Comparison of ENCODE assay signal across 14 mouse cellular contexts in genomic region chr12:10654466-10655184, GRCm38 (mm10).
DNase-seq lines count a peak whose midpoint lies in the region; ATAC-seq lines count a peak whose summit lies in the region.
"Had no signal": no experiment of that assay in that cellular context is flagged by ENCODE, and none has a peak within 500 bp of the region (broad histone marks: within the 10 kb centered on the region; RNA-seq: fewer than 3 reads in every experiment).

No protein-coding gene starts in this region.

- no peak overlapping the region for H3K27ac ChIP-seq in forebrain, embryonic 14.5 days (ENCODE audit: low read depth, low read length)
- no peak overlapping the region for H3K27ac ChIP-seq in forebrain, embryonic 12.5 days
- H3K27ac ChIP-seq in kidney, embryonic 14.5 days (ENCODE audit: low read depth, low read length): no peak overlapping the region
- H3K27ac ChIP-seq: embryonic facial prominence, embryonic 12.5 days; kidney, postnatal 0 days; stomach, postnatal 0 days had no signal

- no peak overlapping the region for H3K9ac ChIP-seq in forebrain, embryonic 14.5 days (ENCODE audit: low read length)
- H3K9ac ChIP-seq in forebrain, embryonic 12.5 days: no peak overlapping the region
- H3K9ac ChIP-seq in kidney, embryonic 14.5 days (ENCODE audit: low read depth, low read length): no peak overlapping the region
- H3K9ac ChIP-seq: embryonic facial prominence, embryonic 12.5 days; liver, postnatal 0 days had no signal

- 72% methylated on average over 6 of the region's 6 CpGs for WGBS in forebrain, embryonic 14.5 days
- WGBS in forebrain, embryonic 12.5 days: 87% methylated on average over 6 of the region's 6 CpGs
- 87% methylated on average over 6 of the region's 6 CpGs for WGBS in kidney, embryonic 14.5 days

- peak; percentile 76 for DNase-seq in forebrain, embryonic 14.5 days (ENCODE audit: low spot score)
- peak; percentile 83 for DNase-seq in brain, adult 2 months (ENCODE audit: low read depth, low spot score)
- DNase-seq in cerebellum, postnatal 10 days: peak; percentile 61 to 74
- peak; percentile 17 for DNase-seq in layer of hippocampus, adult 9-11 months
- no peak for DNase-seq in ovary, postnatal 14 days (ENCODE audit: low spot score)
- no peak for DNase-seq in gastrocnemius, adult 18-20 months (ENCODE audit: low spot score)
- DNase-seq: adrenal gland, adult 8-10 months; liver, postnatal 0 days; spleen, adult 18-20 months had no signal

- no peaks in the 10 kb centered on the region for H3K36me3 ChIP-seq in forebrain, embryonic 14.5 days (ENCODE audit: control insufficient read depth, insufficient read depth, low read length)
- H3K36me3 ChIP-seq in forebrain, embryonic 12.5 days (replicated peaks): no peaks in the 10 kb centered on the region
- H3K36me3 ChIP-seq in kidney, embryonic 14.5 days (ENCODE audit: control insufficient read depth, insufficient read depth, low read length): no peaks in the 10 kb centered on the region
- H3K36me3 ChIP-seq: embryonic facial prominence, embryonic 12.5 days had no signal

- no peak overlapping the region for H3K4me3 ChIP-seq in forebrain, embryonic 14.5 days (ENCODE audit: low read depth, low read length)
- no peak overlapping the region for H3K4me3 ChIP-seq in forebrain, embryonic 12.5 days (replicated peaks)
- no peak overlapping the region for H3K4me3 ChIP-seq in kidney, embryonic 14.5 days (ENCODE audit: low read length)
- H3K4me3 ChIP-seq: embryonic facial prominence, embryonic 12.5 days had no signal

- no peaks in the 10 kb centered on the region for H3K27me3 ChIP-seq in forebrain, embryonic 14.5 days (replicated peaks; ENCODE audit: control insufficient read depth, insufficient read depth, low read length)
- H3K27me3 ChIP-seq in forebrain, embryonic 12.5 days: no peaks in the 10 kb centered on the region
- no peaks in the 10 kb centered on the region for H3K27me3 ChIP-seq in kidney, embryonic 14.5 days (ENCODE audit: control insufficient read depth, insufficient read depth, low read length)
- H3K27me3 ChIP-seq: embryonic facial prominence, embryonic 12.5 days had no signal

- no peaks in the 10 kb centered on the region for H3K9me3 ChIP-seq in forebrain, embryonic 14.5 days (replicated peaks; ENCODE audit: control insufficient read depth, low read length)
- H3K9me3 ChIP-seq in forebrain, embryonic 12.5 days: no peaks in the 10 kb centered on the region
- no peaks in the 10 kb centered on the region for H3K9me3 ChIP-seq in kidney, embryonic 14.5 days (ENCODE audit: control insufficient read depth, low read length)
- H3K9me3 ChIP-seq: embryonic facial prominence, embryonic 12.5 days had no signal

- no peaks in the 10 kb centered on the region for H3K4me1 ChIP-seq in forebrain, embryonic 14.5 days (ENCODE audit: control insufficient read depth, insufficient read depth, low read length)
- no peaks in the 10 kb centered on the region for H3K4me1 ChIP-seq in forebrain, embryonic 12.5 days
- no peaks in the 10 kb centered on the region for H3K4me1 ChIP-seq in kidney, embryonic 14.5 days (ENCODE audit: control insufficient read depth, insufficient read depth, low read length)
- H3K4me1 ChIP-seq: embryonic facial prominence, embryonic 12.5 days had no signal

- peak; percentile 75 for ATAC-seq in forebrain, embryonic 14.5 days
- ATAC-seq in forebrain, embryonic 12.5 days (ENCODE audit: low FRiP score): no peak
- no peak for ATAC-seq in kidney, embryonic 14.5 days (ENCODE audit: low FRiP score, low TSS enrichment)
- ATAC-seq: liver, postnatal 0 days had no signal

- H3K4me2 ChIP-seq in forebrain, embryonic 14.5 days (ENCODE audit: low read length): no peak overlapping the region
- H3K4me2 ChIP-seq in forebrain, embryonic 12.5 days: no peak overlapping the region
- H3K4me2 ChIP-seq in kidney, embryonic 14.5 days (replicated peaks; ENCODE audit: low read depth, low read length): no peak overlapping the region
- H3K4me2 ChIP-seq: embryonic facial prominence, embryonic 12.5 days had no signal

Comparison
In these comparisons a context has a peak if more than half of its experiments do, and no peak if none do; other contexts are left out.
1. DNase-seq: peak in forebrain, embryonic 14.5 days (single experiment), brain, adult 2 months (single experiment), cerebellum, postnatal 10 days (2 of 2) and layer of hippocampus, adult 9-11 months (single experiment); none in ovary, postnatal 14 days (single experiment) and gastrocnemius, adult 18-20 months (single experiment).